Mouse (Mus musculus): ENCODE results near the gene Lipe. TPM values are rescaled to one million over a fixed set of nuclear protein-coding genes. Genes with fewer than 3 reads are reported as not detected.

Lipe gene
- total RNA-seq, 2 experiments from 2014 or later: 21.3 to 22.7 TPM

DNA sequence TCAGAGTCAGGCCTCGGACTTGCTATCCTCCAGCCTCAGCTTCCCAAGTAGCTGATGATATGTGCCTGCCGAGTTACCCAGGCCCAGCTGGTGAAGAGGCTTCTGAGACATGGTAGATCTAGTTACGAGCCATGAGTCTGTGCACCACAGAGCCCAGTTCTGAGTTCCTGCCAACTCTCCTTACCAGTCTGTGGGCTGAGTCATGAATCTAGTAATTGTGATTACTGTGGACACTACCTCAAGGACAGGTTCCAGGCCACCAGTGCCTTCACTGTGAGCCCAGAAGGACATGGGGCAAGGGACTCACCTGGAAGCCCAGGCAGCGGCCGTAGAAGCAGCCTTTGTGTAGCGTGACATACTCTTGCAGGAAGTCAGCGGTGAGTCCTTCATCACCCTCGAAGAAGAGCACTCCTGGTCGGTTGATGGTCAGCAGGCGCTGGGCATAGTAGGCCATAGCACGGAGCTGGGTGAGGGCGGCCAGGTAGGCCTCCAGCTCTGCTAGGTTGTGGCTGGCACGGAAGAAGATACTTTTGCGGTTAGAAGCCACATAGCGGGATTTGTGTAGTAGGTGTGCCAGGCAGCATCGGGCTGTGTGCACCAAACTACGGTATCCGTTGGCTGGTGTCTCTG lies 10.6 kb downstream of the Lipe start:
- DNase-seq (ENCODE audit: low spot score): peak; percentile 53

- peak; percentile 83 for DNase-seq (ENCODE audit: low spot score)
Observed at GRCm38 (mm10) chr7:25385850-25386555, 12.5 kb downstream of the Lipe start.

DNA sequence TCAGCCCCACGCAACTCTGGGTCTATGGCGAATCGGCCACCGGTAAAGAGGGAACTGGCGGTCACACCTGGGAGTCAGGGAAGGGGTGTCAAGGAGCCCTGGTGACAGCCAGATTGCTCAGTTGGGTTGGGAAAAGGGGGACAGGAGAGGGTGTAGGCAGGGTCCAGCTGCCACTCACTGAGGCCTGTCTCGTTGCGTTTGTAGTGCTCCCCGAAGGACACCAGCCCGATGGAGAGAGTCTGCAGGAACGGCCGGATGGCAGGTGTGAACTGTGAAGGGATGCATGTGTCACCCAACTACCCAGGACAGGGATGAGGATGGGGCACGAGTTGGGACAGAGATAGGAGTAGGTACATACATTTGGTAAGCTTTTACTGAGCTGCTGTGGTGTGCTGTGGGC lies 13.3 kb downstream of the Lipe start:
- DNase-seq (ENCODE audit: low spot score): no peak

GRCm38 (mm10) chr7:25384818-25385217 lies 13.7 kb downstream of the Lipe start:
- no peak for DNase-seq (ENCODE audit: low spot score)

GRCm38 (mm10) chr7:25384318-25384717 lies 14.2 kb downstream of the Lipe start:
- no peak for DNase-seq (ENCODE audit: low spot score)

- DNase-seq (ENCODE audit: low spot score): no peak
Observed at GRCm38 (mm10) chr7:25383891-25384290, 14.6 kb downstream of the Lipe start.

DNA sequence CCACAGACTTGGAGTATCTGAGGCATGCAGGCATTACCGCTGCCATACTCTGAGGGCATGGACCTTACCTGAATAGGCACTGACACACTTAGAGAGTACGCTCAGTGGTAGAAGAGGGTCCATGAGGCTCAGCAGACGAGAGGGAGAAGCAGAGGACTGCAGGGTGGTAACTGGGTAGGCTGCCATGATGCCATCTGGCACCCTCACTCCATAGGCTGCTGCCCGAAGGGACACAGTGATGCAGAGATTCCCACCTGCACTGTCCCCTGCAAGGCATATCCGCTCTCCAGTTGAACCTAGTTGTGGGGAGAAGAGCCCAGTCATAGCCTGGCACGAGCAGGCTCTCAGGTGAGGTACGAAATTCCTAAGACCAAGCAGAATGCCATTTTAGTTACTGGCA lies 15.1 kb downstream of the Lipe start:
- DNase-seq (ENCODE audit: low spot score): no peak

- no peak for DNase-seq (ENCODE audit: low spot score)
Observed at GRCm38 (mm10) chr7:25382541-25382940, 16.0 kb downstream of the Lipe start.

DNA sequence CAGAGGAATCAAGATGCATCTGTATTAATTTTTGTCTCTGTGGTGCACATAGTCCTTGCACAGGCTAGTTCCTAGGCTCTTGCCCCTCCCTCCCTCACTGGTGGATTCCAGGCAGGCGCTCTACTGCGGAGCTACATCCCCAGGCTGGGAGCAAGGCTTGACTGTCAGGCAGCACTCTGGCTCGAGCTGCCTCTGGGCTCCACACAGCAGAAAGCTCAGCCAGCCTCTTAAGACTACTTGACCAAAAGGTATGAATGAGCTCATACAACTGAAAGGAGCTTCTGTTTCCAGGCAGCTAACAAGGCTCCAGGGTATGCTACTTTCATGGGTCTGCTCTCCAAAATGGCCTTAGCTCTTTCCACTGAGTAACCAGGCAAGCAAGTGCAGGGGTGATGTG lies 17.2 kb downstream of the Lipe start:
- DNase-seq (ENCODE audit: low spot score): no peak

GRCm38 (mm10) chr7:25380392-25381283 lies 17.9 kb downstream of the Lipe start:
- no peak for DNase-seq (ENCODE audit: low spot score)

DNA sequence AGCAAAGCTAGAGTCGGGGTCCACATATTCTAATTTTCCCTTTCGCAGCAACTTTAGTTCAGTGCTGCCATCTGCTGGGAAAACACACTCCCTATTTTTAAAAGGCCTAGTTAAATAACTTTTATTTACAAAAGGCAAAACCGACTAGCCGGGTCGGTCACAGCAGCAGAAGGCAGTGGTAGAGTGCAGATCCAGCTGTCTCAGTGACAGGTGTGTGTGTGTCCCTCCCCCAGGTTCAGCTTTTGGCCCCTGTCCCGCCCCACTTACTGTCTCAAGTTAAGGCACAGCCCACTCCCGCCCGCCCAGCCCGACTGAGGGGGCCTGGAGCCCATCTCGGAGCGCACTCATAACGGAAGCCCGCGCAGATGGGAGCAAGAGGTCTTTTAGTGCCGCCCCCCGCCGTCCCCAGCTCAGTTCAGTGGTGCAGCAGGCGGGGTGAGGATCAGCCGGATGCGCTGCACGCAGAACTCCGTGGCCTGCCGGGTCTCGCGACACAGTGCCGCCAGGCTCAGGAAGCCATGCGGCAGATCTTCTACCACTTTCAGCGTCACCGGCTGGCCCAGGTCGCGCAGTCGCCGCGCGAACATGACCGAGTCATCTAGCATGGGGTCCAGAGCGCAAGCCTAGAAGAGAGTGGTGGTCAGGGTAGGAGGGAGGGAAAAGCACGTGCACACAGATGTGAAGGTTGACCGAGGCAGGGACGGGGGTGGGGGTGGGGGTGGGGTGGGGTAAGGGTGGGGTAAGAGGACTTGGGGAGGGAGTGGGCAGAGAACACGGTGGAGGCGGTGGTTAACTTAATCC lies 18.8 kb downstream of the Lipe start:
- peak; percentile 40 for DNase-seq (ENCODE audit: low spot score)

DNA sequence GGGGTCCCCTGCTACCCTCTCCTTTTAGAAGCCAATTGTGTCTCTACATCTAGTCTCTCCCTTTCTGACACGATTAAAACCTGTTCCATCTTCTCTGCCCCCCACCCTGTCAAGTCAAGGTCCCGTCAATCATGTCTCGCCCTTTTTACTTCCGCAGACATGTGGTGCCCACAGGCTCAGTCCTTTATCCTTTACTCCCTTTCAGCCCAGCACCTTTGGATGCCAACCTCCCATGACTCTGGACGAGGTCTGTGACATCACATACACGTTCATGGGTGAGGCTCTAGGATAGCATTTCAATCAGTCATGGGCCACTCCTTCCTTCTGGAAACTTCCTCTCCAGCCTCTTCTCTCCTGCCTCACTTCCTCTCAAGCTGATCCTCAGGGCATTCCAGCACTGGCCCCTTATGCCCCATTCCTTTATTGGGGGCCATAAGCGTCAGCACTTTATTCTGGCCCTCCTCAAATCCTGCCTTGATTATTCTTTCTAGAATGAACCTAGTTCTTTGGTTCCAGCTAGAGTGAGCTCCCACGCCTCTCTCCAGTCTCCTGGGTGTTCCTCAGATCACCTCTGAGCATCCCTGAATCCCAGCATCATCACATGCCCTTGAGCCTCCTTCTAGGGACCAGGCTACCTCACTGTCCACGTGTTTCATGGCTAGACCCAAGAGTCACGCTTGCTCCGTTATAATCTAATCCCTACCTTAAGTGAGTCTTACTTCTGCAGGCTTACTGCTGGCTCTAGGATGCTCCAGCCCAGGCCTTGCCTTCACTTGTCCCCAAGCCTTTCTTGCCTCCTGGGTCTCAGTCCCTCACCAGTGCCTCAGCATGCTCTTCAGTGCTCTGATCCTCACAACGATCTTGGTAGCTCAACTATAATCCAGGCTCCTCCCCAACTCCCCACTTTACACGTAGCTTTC lies 20.1 kb downstream of the Lipe start:
- DNase-seq (ENCODE audit: low spot score): no peak

DNA sequence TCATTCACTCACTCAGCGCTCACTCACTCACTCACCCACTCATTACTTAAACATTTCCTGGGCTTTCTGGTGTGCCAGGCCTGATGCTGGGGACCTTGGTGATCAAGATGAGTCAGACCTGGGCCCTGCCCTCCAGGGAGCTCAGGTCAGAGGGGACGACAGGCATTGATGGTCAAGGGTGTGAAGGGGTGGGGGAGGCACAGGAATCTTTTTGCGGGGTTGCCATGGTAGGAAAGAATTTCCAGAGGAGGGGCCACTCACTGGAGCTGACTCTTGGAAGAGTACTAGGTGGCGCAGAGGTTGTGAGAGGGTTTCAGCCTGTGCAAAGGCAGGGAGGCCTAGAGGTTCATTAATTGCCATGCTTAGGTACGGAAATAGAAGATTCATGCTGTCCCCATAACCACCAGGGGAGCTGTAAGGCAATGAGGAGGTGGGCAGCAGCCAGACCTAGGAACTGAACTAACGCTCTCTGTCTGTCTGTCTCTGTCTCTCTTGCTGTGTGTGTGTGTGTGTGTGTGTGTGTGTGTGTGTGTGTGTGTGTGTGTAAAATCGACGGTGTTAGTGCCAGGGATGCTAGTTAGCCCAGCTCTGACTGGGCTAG lies 21.3 kb downstream of the Lipe start:
- DNase-seq (ENCODE audit: low spot score): no peak

GRCm38 (mm10) chr7:25376556-25376955 lies 22.0 kb downstream of the Lipe start:
- peak; percentile 88 for DNase-seq (ENCODE audit: low spot score)

DNA sequence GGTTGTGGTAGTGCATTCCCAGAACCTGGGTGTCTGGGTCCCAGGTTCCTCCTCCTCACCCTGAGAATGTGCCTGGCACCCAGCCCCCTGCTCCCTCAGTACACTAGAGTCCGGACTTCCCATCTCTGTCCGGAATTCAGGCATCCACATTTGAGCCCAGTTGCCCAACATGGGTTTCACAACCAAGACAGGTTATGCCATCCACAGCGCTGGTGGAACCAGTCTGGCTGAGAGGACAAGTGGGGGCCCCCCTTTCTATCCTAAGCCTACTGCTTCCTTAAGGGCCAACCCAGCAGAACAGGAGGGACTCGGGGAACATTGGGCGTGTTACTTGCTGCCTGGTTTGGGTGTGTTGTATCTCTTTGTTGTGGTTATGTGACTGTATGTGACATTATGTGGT lies 26.1 kb downstream of the Lipe start:
- DNase-seq (ENCODE audit: low spot score): no peak

DNA sequence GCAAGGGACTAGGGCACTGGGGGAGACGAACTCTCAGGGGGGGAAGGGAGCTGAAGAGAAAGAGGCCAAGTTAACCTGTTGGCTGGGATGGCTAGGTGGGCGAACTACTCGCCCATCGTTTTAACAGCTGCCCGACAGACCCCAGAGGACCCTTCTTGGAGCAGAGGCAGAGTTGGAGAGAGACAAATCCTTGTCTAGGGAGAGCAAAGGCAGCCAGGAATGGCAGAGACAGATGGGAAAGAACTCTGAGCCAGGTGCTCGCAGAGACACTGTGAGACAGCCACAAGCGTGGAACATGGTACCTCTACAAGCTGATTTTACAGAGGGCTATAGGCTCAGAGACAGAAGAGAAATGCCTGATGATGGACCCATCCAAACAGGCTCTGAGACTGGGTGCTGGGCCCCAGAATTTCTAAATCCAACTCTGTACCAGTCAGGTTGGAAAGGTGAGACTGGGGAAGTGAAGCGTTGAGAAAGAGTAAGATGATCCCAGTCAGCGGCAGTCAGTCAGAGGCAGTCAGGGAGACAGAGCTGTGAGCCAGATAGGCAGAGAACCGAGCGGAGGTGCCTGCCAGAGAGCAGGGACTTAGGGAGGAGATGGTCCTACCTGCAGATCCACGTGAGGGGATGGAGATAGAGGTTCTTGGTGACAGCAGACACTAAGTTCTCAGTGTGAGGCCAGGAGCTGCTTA lies 29.3 kb downstream of the Lipe start, which contains the start of gene Cnfn:
Gene Cnfn (minus strand): TSS at position 667 of the 692 bp plus-strand sequence.
- no peak for DNase-seq (ENCODE audit: low spot score)

DNA sequence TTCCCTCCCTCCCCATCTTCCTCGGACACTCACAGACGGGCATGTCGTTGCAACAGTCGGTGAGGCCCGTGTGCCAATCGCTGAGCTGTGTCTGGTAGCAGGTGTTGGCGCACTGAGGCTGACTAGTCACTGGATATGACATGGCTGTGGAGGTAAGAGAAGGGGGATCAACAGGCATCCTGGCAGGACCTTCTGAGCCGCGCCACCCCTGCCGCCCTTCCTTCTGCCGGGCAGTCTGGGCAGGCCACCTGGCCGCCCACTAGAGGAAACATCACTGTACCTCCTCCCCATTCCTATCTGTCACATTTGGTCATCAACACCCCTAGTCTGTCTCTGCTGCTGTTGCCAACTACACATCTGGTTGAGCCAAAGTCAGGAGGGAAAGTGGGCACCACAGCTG lies 30.2 kb downstream of the Lipe start:
- no peak for DNase-seq (ENCODE audit: low spot score)

DNA sequence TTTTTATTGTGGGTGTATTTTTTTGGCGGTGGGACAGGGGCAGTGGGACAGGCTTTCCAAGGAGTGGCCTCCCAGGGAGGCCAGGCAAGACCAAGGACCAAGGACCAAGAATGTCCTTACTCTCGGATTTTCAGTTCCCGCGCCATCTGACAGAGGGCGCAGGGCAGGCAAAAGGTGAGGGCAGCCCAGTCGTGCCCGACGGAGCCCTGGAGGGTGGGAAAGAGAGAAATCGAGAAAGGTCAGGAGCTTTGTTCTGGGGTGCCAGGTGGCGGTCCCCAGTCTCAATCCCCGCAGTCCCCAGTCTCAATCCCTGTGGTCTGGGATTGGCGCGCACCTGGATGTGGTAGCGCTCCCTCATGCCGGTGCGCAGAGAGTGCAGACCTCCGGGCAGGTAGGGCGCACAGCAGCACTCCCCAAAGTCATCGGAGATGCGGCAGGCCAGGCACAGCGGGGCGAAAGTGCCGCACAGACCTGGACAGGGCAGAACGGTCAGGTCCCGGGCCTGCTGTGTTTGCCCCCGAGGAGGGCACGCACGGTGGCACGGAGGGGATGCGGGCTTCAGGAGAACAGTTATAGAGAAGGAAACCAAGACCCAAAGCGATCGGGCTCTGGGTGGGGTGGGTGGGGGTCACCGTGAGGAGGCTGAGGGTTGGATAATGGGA lies 30.7 kb downstream of the Lipe start:
- DNase-seq (ENCODE audit: low spot score): no peak

All from gastrocnemius, adult 18-20 months (tissue).